Mouse (Mus musculus) heart, embryonic 10.5 days (tissue): ENCODE measurements around the gene Tmem56. TPM values are rescaled to one million over a fixed set of nuclear protein-coding genes. Genes with fewer than 3 reads are reported as not detected.

ENCODE experiments used
- DNase-seq: peaks from one replicate; pipeline ENCODE4 v3.0.0-alpha.2; 2017; ENCODE audit warnings: low spot score
- H3K27ac ChIP-seq: fragments of 300-500 bp; sonication (generic); 2 replicates; pipeline ENCODE4 v1.5.1; 2016; ENCODE audit warnings: mild to moderate bottlenecking
- H3K27me3 ChIP-seq: fragments of 300-500 bp; sonication (generic); 2 replicates; pipeline ENCODE4 v1.6.1; 2016; ENCODE audit warnings: mild to moderate bottlenecking; ENCODE audit not compliant: poor library complexity, insufficient read depth, severe bottlenecking
- H3K36me3 ChIP-seq: fragments of 300-500 bp; sonication (generic); 2 replicates; pipeline ENCODE4 v1.6.1; 2016; ENCODE audit warnings: mild to moderate bottlenecking, moderate library complexity
- H3K4me1 ChIP-seq: fragments of 300-500 bp; sonication (generic); 2 replicates; pipeline ENCODE4 v1.6.1; 2016; ENCODE audit warnings: mild to moderate bottlenecking
- H3K4me3 ChIP-seq: fragments of 300-500 bp; sonication (generic); 2 replicates; pipeline ENCODE4 v1.5.1; 2016; ENCODE audit warnings: mild to moderate bottlenecking, moderate library complexity
- H3K9me3 ChIP-seq: fragments of 300-500 bp; sonication (generic); 2 replicates; pipeline ENCODE4 v1.6.1; 2016; ENCODE audit warnings: mild to moderate bottlenecking, moderate library complexity
- WGBS: fragments of 180-500 bp; shearing (Covaris S2); methylation state at CpG from one replicate; pipeline ENCODE4 v1.1.7; 2016; 5-methylcytosine and 5-hydroxymethylcytosine counted together
- polyA plus RNA-seq: library from polyadenylated mRNA; unstranded; fragments of >200 nt; fragmentation: Nextera tagmentation; extraction: Ambion mirVana; gene quantifications from 2 replicates; pipeline ENCODE4 v1.2.1, GENCODE M21; 2016

Tmem56 gene
- polyA plus RNA-seq, 1 experiment from 2014 or later = 3.0 TPM

GRCm38 (mm10) chr3:121250576-121251433 lies 32.1 kb downstream of the Tmem56 start:
- Histone ChIP-seq H3K9me3 (no peaks in the 10 kb centered on the region), H3K4me1 (peaks cover 3% of the 10 kb centered on the region; the same call in 1 of the 2 replicates), H3K4me3 (no peak overlapping the region), H3K27ac (no peak overlapping the region), H3K27me3 (no peaks in the 10 kb centered on the region), H3K36me3 (no peaks in the 10 kb centered on the region)
- DNase-seq = no peak
- WGBS = 75% methylated on average over 19 of the region's 19 CpGs

GRCm38 (mm10) chr3:121250048-121250447 lies 32.9 kb downstream of the Tmem56 start:
- Histone ChIP-seq H3K4me1 (peaks cover 3% of the 10 kb centered on the region; the same call in 1 of the 2 replicates), H3K4me3 (no peak overlapping the region), H3K36me3 (no peaks in the 10 kb centered on the region), H3K27ac (no peak overlapping the region), H3K9me3 (no peaks in the 10 kb centered on the region), H3K27me3 (no peaks in the 10 kb centered on the region)
- 88% methylated on average over 9 of the region's 9 CpGs for WGBS
- DNase-seq = no peak

DNA sequence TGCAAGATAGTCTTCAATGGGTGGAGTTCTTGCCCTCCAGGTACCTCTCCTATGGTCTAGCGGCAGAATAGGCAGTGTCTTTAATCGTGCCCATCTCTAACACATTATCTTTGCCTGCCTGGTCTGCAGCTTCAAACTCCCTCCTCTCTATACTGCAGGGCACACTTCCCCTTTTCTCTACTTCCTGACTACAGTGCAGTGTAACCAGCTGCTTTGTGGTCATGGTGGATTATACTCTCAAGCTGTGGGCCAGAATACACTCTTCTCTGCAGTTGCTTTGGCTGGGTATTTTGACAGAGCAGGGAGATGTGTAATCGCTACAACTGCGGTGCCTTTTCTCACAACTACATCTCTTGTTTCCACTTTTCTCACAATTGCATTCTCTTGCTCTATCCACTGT lies 40.0 kb downstream of the Tmem56 start:
- Histone ChIP-seq H3K4me3 (no peak overlapping the region), H3K36me3 (no peaks in the 10 kb centered on the region), H3K27me3 (no peaks in the 10 kb centered on the region), H3K27ac (no peak overlapping the region), H3K9me3 (no peaks in the 10 kb centered on the region), H3K4me1 (peaks cover 34% of the 10 kb centered on the region)
- WGBS = 80% methylated on average over 4 of the region's 4 CpGs
- no peak for DNase-seq

GRCm38 (mm10) chr3:121242111-121242936 lies 40.6 kb downstream of the Tmem56 start:
- Histone ChIP-seq H3K4me1 (peaks cover 34% of the 10 kb centered on the region), H3K9me3 (no peaks in the 10 kb centered on the region), H3K4me3 (no peak overlapping the region), H3K27ac (no peak overlapping the region), H3K36me3 (no peaks in the 10 kb centered on the region), H3K27me3 (no peaks in the 10 kb centered on the region)
- DNase-seq = no peak
- 56% methylated on average over 9 of the region's 9 CpGs for whole genome bisulfite sequencing

DNA sequence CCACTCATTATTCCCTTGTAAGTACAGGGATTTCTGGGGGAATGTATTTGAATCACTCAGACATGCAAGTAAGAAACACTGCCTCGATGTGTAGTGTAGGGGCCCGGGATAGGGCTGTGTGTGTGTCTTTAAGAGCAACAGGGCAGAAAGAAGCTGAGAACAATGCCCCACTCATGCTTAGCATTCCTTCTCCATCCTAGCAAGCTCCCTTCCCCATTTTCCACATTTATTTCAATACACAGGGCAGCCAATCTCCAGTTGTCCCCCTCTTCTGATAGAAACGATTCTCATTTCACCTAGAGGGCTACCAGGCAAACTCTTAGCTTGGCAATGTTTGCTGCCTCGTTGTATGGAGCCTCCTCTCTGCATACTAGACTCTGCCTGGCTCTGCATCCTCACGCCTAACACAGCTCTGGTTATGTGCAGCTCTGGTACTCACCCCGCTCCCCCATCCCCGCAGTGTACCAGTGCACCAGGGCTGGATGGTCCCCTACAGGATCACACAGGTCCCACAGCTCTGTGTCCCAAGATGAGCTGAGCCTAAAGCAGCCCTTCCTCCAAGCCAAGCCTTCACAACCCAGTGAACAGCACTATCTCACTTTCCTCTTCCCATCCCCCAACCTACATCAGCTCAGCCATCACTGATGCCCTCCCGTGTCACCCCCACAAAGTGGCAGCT lies 42.4 kb downstream of the Tmem56 start:
- Histone ChIP-seq H3K4me1 (peaks cover 34% of the 10 kb centered on the region), H3K36me3 (no peaks in the 10 kb centered on the region), H3K4me3 (no peak overlapping the region), H3K27ac (peak overlapping the region; percentile 68; the same call in 1 of the 2 replicates), H3K9me3 (no peaks in the 10 kb centered on the region), H3K27me3 (no peaks in the 10 kb centered on the region)
- WGBS = 54% methylated on average over 8 of the region's 8 CpGs
- DNase-seq = no peak

- 82% methylated on average over 8 of the region's 8 CpGs for WGBS
Measured at GRCm38 (mm10) chr3:121239096-121239495, 43.8 kb downstream of the Tmem56 start.

DNA sequence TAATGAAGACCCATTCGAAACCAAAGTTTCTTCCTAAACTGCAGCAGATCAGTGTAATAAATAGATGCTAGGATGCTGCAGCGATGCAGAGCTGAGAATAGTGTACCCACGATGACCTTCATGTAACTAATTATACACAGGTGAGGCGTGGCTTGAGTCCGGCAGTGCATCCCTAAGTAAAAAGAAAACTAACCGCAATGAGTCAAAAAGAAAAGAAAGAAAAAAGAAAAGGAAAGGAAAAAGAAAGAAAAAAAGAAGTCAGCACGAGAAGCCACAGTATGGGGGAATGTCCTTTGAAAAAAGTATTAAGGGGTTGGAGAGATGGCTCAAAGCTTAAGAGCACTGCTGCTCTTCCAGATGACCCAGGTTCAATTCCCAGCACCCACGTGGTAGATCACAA lies 58.1 kb downstream of the Tmem56 start:
- peaks cover 17% of the 10 kb centered on the region for H3K4me1 ChIP-seq
- no peaks in the 10 kb centered on the region for H3K36me3 ChIP-seq
- no peaks in the 10 kb centered on the region for H3K27me3 ChIP-seq
- DNase-seq = no peak
- no peaks in the 10 kb centered on the region for H3K9me3 ChIP-seq
- H3K27ac ChIP-seq = no peak overlapping the region
- 91% methylated on average over 8 of the region's 8 CpGs for WGBS
- no peak overlapping the region for H3K4me3 ChIP-seq

More at GRCm38 (mm10) chr3:121239096-121239495, 43.8 kb downstream of the Tmem56 start:
- Histone ChIP-seq H3K4me1 (peaks cover 34% of the 10 kb centered on the region), H3K4me3 (no peak overlapping the region), H3K27me3 (no peaks in the 10 kb centered on the region), H3K27ac (no peak overlapping the region), H3K9me3 (no peaks in the 10 kb centered on the region), H3K36me3 (no peaks in the 10 kb centered on the region)
- DNase-seq = no peak

- no peak overlapping the region for H3K4me3 ChIP-seq
- no peak for DNase-seq
- WGBS = 91% methylated on average over 6 of the region's 6 CpGs
- H3K27ac ChIP-seq = no peak overlapping the region
- H3K4me1 ChIP-seq = peaks cover 18% of the 10 kb centered on the region
- H3K9me3 ChIP-seq = no peaks in the 10 kb centered on the region
- H3K27me3 ChIP-seq = no peaks in the 10 kb centered on the region
- H3K36me3 ChIP-seq = no peaks in the 10 kb centered on the region
Measured at GRCm38 (mm10) chr3:121224185-121224584, 58.7 kb downstream of the Tmem56 start.

DNA sequence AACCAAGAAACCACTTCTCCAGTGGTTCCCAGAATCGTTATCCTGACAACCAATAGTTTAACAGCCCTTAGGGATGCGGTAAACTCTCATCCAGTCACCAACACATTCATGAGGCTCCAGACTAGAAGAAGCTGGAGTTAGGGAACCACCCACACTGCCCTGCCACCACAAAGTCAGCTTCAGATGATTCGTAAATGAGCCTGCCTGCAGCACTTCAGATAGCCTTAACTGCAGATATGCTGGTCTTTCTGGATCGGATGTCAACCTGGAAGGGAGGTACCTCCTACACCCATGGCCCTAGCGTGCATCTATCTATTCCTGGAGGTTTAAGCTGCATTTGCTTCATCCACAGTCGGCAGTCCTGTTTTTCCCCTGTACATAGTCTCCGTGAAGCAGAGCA lies 60.9 kb downstream of the Tmem56 start:
- Histone ChIP-seq H3K4me1 (peaks cover 23% of the 10 kb centered on the region), H3K36me3 (no peaks in the 10 kb centered on the region), H3K4me3 (no peak overlapping the region), H3K9me3 (no peaks in the 10 kb centered on the region), H3K27me3 (no peaks in the 10 kb centered on the region), H3K27ac (peak overlapping the region; percentile 24; the same call in 1 of the 2 replicates)
- no peak for DNase-seq
- 40% methylated on average over 7 of the region's 7 CpGs for WGBS

DNA sequence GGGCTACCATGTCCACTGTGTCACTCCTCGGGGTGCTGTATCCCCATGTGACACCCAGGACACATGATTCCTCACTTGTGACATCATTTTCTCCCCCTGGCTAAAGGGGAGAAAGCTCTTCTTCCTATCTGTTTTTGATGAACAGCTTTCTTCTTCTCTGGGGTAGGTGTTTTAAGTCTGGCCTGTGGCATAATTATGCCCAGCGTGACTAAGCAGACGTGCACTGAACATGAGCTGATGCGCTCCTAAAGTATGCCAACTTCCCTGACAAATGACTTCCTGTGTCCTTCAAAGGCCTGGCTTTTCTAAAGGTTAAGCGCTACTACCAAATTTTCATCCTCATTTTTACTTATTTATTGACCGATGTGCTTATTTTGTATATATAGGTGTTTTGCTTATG lies 65.9 kb downstream of the Tmem56 start:
- Histone ChIP-seq H3K27ac (no peak overlapping the region), H3K4me1 (peaks cover 20% of the 10 kb centered on the region), H3K9me3 (no peaks in the 10 kb centered on the region), H3K27me3 (no peaks in the 10 kb centered on the region), H3K4me3 (no peak overlapping the region), H3K36me3 (no peaks in the 10 kb centered on the region)
- WGBS = 83% methylated on average over 6 of the region's 6 CpGs
- DNase-seq = no peak

DNA sequence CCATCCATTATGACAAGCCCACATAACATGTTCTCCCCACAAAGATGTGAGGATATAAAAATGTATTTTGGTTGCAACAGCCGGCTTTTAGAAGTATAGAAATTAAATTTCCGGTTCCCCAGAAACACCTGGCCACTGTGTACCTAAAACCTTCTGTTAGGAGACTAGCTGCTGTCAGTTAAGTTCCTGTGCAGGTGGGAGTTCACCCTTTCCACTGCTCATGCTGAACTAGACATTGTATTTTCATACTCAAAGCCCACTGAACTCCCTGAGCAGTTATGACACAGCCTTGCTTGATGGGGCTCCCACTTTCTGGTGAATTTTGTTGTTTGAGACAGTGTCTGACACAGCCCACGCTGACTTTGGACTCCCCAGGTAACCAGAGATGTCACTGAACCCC lies 69.4 kb downstream of the Tmem56 start:
- DNase-seq = no peak
- Histone ChIP-seq H3K9me3 (no peaks in the 10 kb centered on the region), H3K4me1 (no peaks in the 10 kb centered on the region), H3K27ac (no peak overlapping the region), H3K4me3 (no peak overlapping the region), H3K36me3 (no peaks in the 10 kb centered on the region), H3K27me3 (no peaks in the 10 kb centered on the region)
- WGBS = 75% methylated on average over 3 of the region's 3 CpGs

DNA sequence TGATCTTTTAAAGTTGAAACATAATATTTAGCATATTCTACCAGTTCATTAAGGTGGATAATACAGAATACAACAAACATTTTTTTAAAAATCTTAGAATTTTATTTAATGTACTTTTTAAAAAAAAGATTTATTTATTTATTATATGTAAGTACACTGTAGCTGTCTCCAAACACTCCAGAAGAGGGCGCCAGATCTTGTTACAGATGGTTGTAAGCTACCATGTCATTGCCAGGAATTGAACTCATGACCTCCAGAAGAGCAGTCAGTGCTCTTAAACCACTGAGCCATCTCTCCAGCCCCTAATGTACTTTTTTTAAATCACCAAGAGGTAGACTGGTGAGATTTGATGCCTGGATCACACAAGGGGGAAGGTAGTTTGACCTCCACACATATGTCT lies 70.7 kb downstream of the Tmem56 start:
- Histone ChIP-seq H3K27ac (no peak overlapping the region), H3K4me1 (no peaks in the 10 kb centered on the region), H3K27me3 (no peaks in the 10 kb centered on the region), H3K36me3 (no peaks in the 10 kb centered on the region), H3K4me3 (no peak overlapping the region), H3K9me3 (no peaks in the 10 kb centered on the region)
- no peak for DNase-seq
- 44% methylated on average over 1 of the region's 1 CpGs for WGBS

DNA sequence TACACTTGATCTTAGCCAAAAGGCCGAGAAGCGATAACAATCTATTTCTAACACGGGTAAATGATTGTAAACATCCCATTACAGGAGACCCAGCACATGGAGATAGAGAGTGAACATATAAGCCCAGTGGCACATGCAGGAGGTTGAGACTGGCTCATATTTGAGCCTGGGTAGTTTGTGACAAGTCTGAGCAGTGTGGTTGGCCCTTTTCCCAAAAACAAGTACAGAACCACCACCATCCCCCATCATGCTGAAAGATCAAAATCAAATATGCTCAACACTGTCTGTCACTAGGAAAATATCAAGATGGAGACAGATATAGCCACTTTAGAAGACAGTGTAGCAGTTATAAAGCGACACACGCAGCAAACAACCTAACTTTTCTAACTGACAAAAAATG lies 73.9 kb downstream of the Tmem56 start:
- Histone ChIP-seq H3K9me3 (no peaks in the 10 kb centered on the region), H3K36me3 (no peaks in the 10 kb centered on the region), H3K4me3 (no peak overlapping the region), H3K27me3 (no peaks in the 10 kb centered on the region), H3K27ac (no peak overlapping the region), H3K4me1 (no peaks in the 10 kb centered on the region)
- 90% methylated on average over 5 of the region's 5 CpGs for WGBS
- no peak for DNase-seq
